In genomic region chr3:96245003-96245886, GRCm38 (mm10) we compare ENCODE assay signal across 7 mouse cellular contexts. TPM values are rescaled to one million over a fixed set of nuclear protein-coding genes. Genes with fewer than 3 reads are reported as not detected.
DNase-seq lines count a peak whose midpoint lies in the region; ATAC-seq and TF ChIP-seq lines count a peak whose summit lies in the region.
"Not testable (repeated sequence)": the region's sequence is repeated elsewhere in the genome, so short reads cannot be mapped to it uniquely, and the experiment has no call there.

Gene Hist2h2aa1, plus strand, starts transcription at chr3:96245497.

- H3K36me3 ChIP-seq in embryonic facial prominence, embryonic 13.5 days; heart, adult 2 months (ENCODE audit: control insufficient read depth, insufficient read depth, low read length); limb, embryonic 12.5 days; midbrain, embryonic 14.5 days (ENCODE audit: control insufficient read depth, insufficient read depth, low read length): not testable (repeated sequence)

- WGBS in embryonic facial prominence, embryonic 13.5 days, result under 1% methylated on average over 40 of the region's 88 CpGs
- WGBS in heart, adult 2 months, result under 1% methylated on average over 41 of the region's 88 CpGs
- WGBS in limb, embryonic 12.5 days, result under 1% methylated on average over 40 of the region's 88 CpGs
- WGBS in midbrain, embryonic 14.5 days, result under 1% methylated on average over 27 of the region's 88 CpGs

- not testable (repeated sequence) for H3K79me2 ChIP-seq in heart, adult 2 months (replicated peaks; ENCODE audit: control insufficient read depth, insufficient read depth, low read length)

- ATAC-seq in embryonic facial prominence, embryonic 13.5 days (ENCODE audit: insufficient number of reproducible peaks, insufficient read depth, low FRiP score, low TSS enrichment, low read depth), result peak; percentile 89
- peak; percentile 87 for ATAC-seq in limb, embryonic 12.5 days (ENCODE audit: insufficient number of reproducible peaks, insufficient read depth, low FRiP score, low TSS enrichment, low read depth)
- peak; percentile 89 for ATAC-seq in midbrain, embryonic 14.5 days (ENCODE audit: low FRiP score, low TSS enrichment)

- TF ChIP-seq CTCF in heart, adult 2 months (IDR thresholded peaks at IDR 0.05), result not testable (repeated sequence)

- DNase-seq in adrenal gland, postnatal 10 days, result peak; percentile 88
- peak; percentile 92 to 93 for DNase-seq in heart, adult 2 months
- peak; percentile 87 for DNase-seq in kidney, adult 8-10 months
- peak; percentile 76 for DNase-seq in midbrain, embryonic 14.5 days
- DNase-seq in spleen, adult 18-20 months, result peak; percentile 83

- peak within 1 kb of the TSS; percentile 51 for H3K4me3 ChIP-seq in embryonic facial prominence, embryonic 13.5 days
- peak within 1 kb of the TSS; percentile 87 for H3K4me3 ChIP-seq in heart, adult 2 months
- H3K4me3 ChIP-seq in limb, embryonic 12.5 days (replicated peaks), result peak within 1 kb of the TSS; percentile 47
- peak within 1 kb of the TSS; percentile 44 for H3K4me3 ChIP-seq in midbrain, embryonic 14.5 days (replicated peaks; ENCODE audit: low read depth, low read length)

- intact Hi-C loops in heart, adult 2 months (cut with DNase I), result not testable (repeated sequence)

- H3K4me2 ChIP-seq in embryonic facial prominence, embryonic 13.5 days, result peak within 1 kb of the TSS; percentile 62
- peak within 1 kb of the TSS; percentile 58 for H3K4me2 ChIP-seq in limb, embryonic 12.5 days
- H3K4me2 ChIP-seq in midbrain, embryonic 14.5 days (ENCODE audit: low read length), result peak within 1 kb of the TSS; percentile 72

- H3K27me3 ChIP-seq in embryonic facial prominence, embryonic 13.5 days; heart, adult 2 months (ENCODE audit: control insufficient read depth, insufficient read depth, low read length); limb, embryonic 12.5 days; midbrain, embryonic 14.5 days (ENCODE audit: control insufficient read depth, insufficient read depth, low read length): not testable (repeated sequence)

- TF ChIP-seq POLR2A in heart, adult 2 months (IDR thresholded peaks at IDR 0.05; ENCODE audit: insufficient read depth, low read depth, low read length), result peak; percentile 91

- H3K4me1 ChIP-seq in embryonic facial prominence, embryonic 13.5 days, result peaks cover 41% of the 10 kb centered on the region
- H3K4me1 ChIP-seq in heart, adult 2 months (ENCODE audit: control insufficient read depth, insufficient read depth, low read length), result not testable (repeated sequence)
- peaks cover 48% of the 10 kb centered on the region for H3K4me1 ChIP-seq in limb, embryonic 12.5 days (replicated peaks)
- H3K4me1 ChIP-seq in midbrain, embryonic 14.5 days (ENCODE audit: control insufficient read depth, insufficient read depth, low read length), result peaks cover 22% of the 10 kb centered on the region; the same call in 1 of the 2 replicates

- peak; percentile 39; the same call in 1 of the 2 replicates for TF ChIP-seq EP300 in heart, adult 2 months (IDR thresholded peaks at IDR 0.05; ENCODE audit: insufficient read depth, low read depth, low read length)

- H3K27ac ChIP-seq in embryonic facial prominence, embryonic 13.5 days, result peak within 1 kb of the TSS; percentile 98
- H3K27ac ChIP-seq in heart, adult 2 months, result peak within 1 kb of the TSS; percentile 100
- H3K27ac ChIP-seq in limb, embryonic 12.5 days, result peak within 1 kb of the TSS; percentile 99
- H3K27ac ChIP-seq in midbrain, embryonic 14.5 days (replicated peaks; ENCODE audit: low read depth, low read length), result peak within 1 kb of the TSS; percentile 94

- not testable (repeated sequence) for H3K9me3 ChIP-seq in embryonic facial prominence, embryonic 13.5 days; limb, embryonic 12.5 days; midbrain, embryonic 14.5 days (ENCODE audit: control insufficient read depth, low read length)

- H3K9ac ChIP-seq in embryonic facial prominence, embryonic 13.5 days, result peak within 1 kb of the TSS; percentile 76
- peak within 1 kb of the TSS; percentile 93 for H3K9ac ChIP-seq in heart, adult 2 months (ENCODE audit: low read depth, low read length)
- peak within 1 kb of the TSS; percentile 74 for H3K9ac ChIP-seq in limb, embryonic 12.5 days (replicated peaks)
- peak within 1 kb of the TSS; percentile 72 for H3K9ac ChIP-seq in midbrain, embryonic 14.5 days (replicated peaks; ENCODE audit: low read length)

RNA-seq across cellular contexts. Expression of gene Hist2h2aa1, which starts in this region (rescaled TPM):
- total RNA-seq in adrenal gland, postnatal 10 days (2021), result 10 to 100 TPM; 27.3 to 37.4 TPM
- polyA plus RNA-seq in embryonic facial prominence, embryonic 13.5 days (2015; fragmentation: Nextera tagmentation; extraction: Ambion mirVana), result 14.9 and 20.9 TPM in 2 replicates
- total RNA-seq in heart, adult 2 months (2021), result 10 to 100 TPM in 1 of 2 experiments, 1 to 10 TPM in 1; 7.1 to 13.0 TPM
- polyA plus RNA-seq in heart, adult 2 months (2012; rRNA removed), result 60.4 and 124 TPM in 2 replicates
- 17.4 and 36.2 TPM in 2 replicates for polyA plus RNA-seq in limb, embryonic 12.5 days (2016; fragmentation: Nextera tagmentation; extraction: Ambion mirVana)
- 24.7 and 32.0 TPM in 2 replicates for polyA plus RNA-seq in midbrain, embryonic 14.5 days (2014; fragmentation: Nextera tagmentation; extraction: Ambion mirVana)

Comparison
In these comparisons a context has a peak if more than half of its experiments do, and no peak if none do; other contexts are left out.
1. Peak in every context shown above with its lines: DNase-seq, ATAC-seq, H3K4me3 ChIP-seq and H3K27ac ChIP-seq.